Mouse (Mus musculus): ENCODE data around the gene Flvcr2.

DNA sequence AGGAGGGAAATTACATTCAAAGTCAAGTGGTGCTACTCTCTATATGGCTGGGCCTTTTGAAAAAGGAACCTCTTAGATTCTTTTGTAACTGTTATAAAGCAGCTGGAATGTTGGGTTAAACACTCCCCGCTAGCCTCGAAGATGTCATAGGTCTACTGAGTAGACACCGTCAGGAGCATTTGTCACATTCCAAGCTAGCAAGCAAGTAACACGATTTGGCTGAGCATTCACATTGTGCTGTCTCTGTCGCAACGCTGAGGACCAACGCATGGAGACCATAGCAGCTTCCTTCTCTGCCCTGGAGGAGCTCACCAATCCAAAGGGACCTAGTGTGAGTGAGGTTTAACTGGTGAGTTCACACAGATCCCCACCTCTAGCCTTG lies 45.5 kb upstream of the Flvcr2 start:
- TF ChIP-seq POLR2A (IDR thresholded peaks at IDR 0.05; ENCODE audit: insufficient read depth, low read depth, low read length) (no peak), CTCF (IDR thresholded peaks at IDR 0.05) (no peak), EP300 (IDR thresholded peaks at IDR 0.05; ENCODE audit: insufficient read depth, low read depth, low read length) (no peak)

All from heart, adult 2 months (tissue).